Mouse (Mus musculus) hematopoietic stem cell, adult 5-6 weeks (primary cell): ENCODE measurements around the gene Pip4k2b. TPM values are rescaled to one million over a fixed set of nuclear protein-coding genes. Genes with fewer than 3 reads are reported as not detected.

ENCODE experiments used
- ATAC-seq, 2 experiments: fragments of 125-278 bp in 1 of 2; replicated peaks in 1 of 2; 2 replicates each; pipeline ENCODE4 v1.8.0; 2016 to 2017; ENCODE audit warnings: inconsistent platforms in 2 of 2, mild to moderate bottlenecking in 2 of 2, moderate number of reproducible peaks in 2 of 2, low read depth in 1 of 2, moderate TSS enrichment in 1 of 2; ENCODE audit not compliant: low FRiP score in 2 of 2, poor library complexity in 2 of 2, severe bottlenecking in 2 of 2, insufficient read depth in 1 of 2, low TSS enrichment in 1 of 2
- total RNA-seq: library from RNA; stranded (forward); fragments of 172-1452, 232-1000 nt; gene quantifications from 2 replicates; pipeline ENCODE4 v1.2.3, GENCODE M21; 2017

The Pip4k2b gene
- total RNA-seq, 1 experiment from 2014 or later: 81.6 TPM

- no peak for ATAC-seq
These were observed 79.1 kb downstream of the Pip4k2b start for GRCm38 (mm10) chr11:97665431-97665830.

Other genes with a start within 250 kb of the Pip4k2b start
- not detected in 2 replicates for gene 4933428G20Rik, start 244.4 kb downstream of the Pip4k2b start, total RNA-seq
- not detected in 2 replicates for gene Srcin1, start 168.5 kb downstream of the Pip4k2b start, total RNA-seq
- 2.1 and 2.2 TPM in 2 replicates for gene Epop, start 115.0 kb downstream of the Pip4k2b start, total RNA-seq
- gene Mllt6, start 81.3 kb downstream of the Pip4k2b start, total RNA-seq: 16.5 and 19.5 TPM in 2 replicates
- gene Cisd3, start 58.9 kb downstream of the Pip4k2b start, total RNA-seq: 4.8 and 9.2 TPM in 2 replicates
- 1.5 and 2.8 TPM in 2 replicates for gene Pcgf2, start 44.2 kb downstream of the Pip4k2b start, total RNA-seq
- 93.0 and 116 TPM in 2 replicates for gene Psmb3, start 41.3 kb downstream of the Pip4k2b start, total RNA-seq
- 18.8 and 23.3 TPM in 2 replicates for gene Cwc25, start 21.9 kb upstream of the Pip4k2b start, total RNA-seq
- 0.69 TPM in 1 of 2 replicates, not detected in the other for gene 1700001P01Rik, start 31.2 kb upstream of the Pip4k2b start, total RNA-seq
- gene Rpl23, start 37.7 kb upstream of the Pip4k2b start, total RNA-seq: 1,424 and 2,771 TPM in 2 replicates
- gene Lasp1, start 54.3 kb upstream of the Pip4k2b start, total RNA-seq: 220 and 229 TPM in 2 replicates
- 0.81 and 1.5 TPM in 2 replicates for gene B230217C12Rik, start 96.1 kb upstream of the Pip4k2b start, total RNA-seq
- 0.25 and 2.2 TPM in 2 replicates for gene Fbxo47, start 139.4 kb upstream of the Pip4k2b start, total RNA-seq
- gene Plxdc1, start 241.7 kb upstream of the Pip4k2b start, total RNA-seq: 0.56 and 5.5 TPM in 2 replicates